Mouse (Mus musculus): ENCODE measurements around the gene Gm21973.

GRCm38 (mm10) chr15:10296570-10296969 is 28.6 kb upstream of the Gm21973 start:
- TF ChIP-seq CTCF (IDR thresholded peaks at IDR 0.05) (no peak), POLR2A (IDR thresholded peaks at IDR 0.05; ENCODE audit: insufficient read depth, low read depth, low read length) (no peak)

Measured in heart, adult 2 months (tissue).